Mouse (Mus musculus) kidney, embryonic 16.5 days (tissue): ENCODE data around the gene Pygl. TPM values are rescaled to one million over a fixed set of nuclear protein-coding genes. Genes with fewer than 3 reads are reported as not detected.

Experiments
- ATAC-seq: fragments of 200-750 bp; cut with Nextera tagmentation; 2 replicates; pipeline ENCODE4 v1.8.0; 2017; ENCODE audit warnings: moderate TSS enrichment; ENCODE audit not compliant: low FRiP score, low TSS enrichment
- H3K27ac ChIP-seq: fragments of 300-500 bp; sonication (generic); 2 replicates; pipeline ENCODE4 v1.5.1; 2014; ENCODE audit warnings: low read length
- H3K27me3 ChIP-seq: fragments of 300-500 bp; sonication (generic); 2 replicates; pipeline ENCODE4 v1.6.1; 2014; ENCODE audit warnings: low read length, control low read depth, mixed read lengths; ENCODE audit not compliant: insufficient read depth
- H3K36me3 ChIP-seq: fragments of 300-500 bp; sonication (generic); 2 replicates; pipeline ENCODE4 v1.6.1; 2014; ENCODE audit warnings: low read length, control low read depth, mixed read lengths; ENCODE audit not compliant: insufficient read depth
- H3K4me1 ChIP-seq: fragments of 300-500 bp; sonication (generic); 2 replicates; pipeline ENCODE4 v1.6.1; 2014; ENCODE audit warnings: low read length, control low read depth, mixed read lengths; ENCODE audit not compliant: insufficient read depth
- H3K4me2 ChIP-seq: fragments of 300-500 bp; sonication (generic); replicated peaks from 2 replicates; pipeline ENCODE4 v1.6.1; 2014; ENCODE audit warnings: low read depth, low read length
- H3K4me3 ChIP-seq: fragments of 300-500 bp; sonication (generic); 2 replicates; pipeline ENCODE4 v1.5.1; 2014; ENCODE audit warnings: mild to moderate bottlenecking, low read length
- H3K9ac ChIP-seq: fragments of 300-500 bp; sonication (generic); replicated peaks from 2 replicates; pipeline ENCODE4 v1.6.1; 2014; ENCODE audit warnings: low read length
- H3K9me3 ChIP-seq: fragments of 300-500 bp; sonication (generic); 2 replicates; pipeline ENCODE4 v1.6.1; 2016; ENCODE audit warnings: low read length, control low read depth
- WGBS: fragments of 180-500 bp; shearing (Covaris S2); extraction: QIAGEN DNeasy Blood & Tissue Kit; methylation state at CpG from one replicate; pipeline ENCODE4 v1.1.7; 2014; 5-methylcytosine and 5-hydroxymethylcytosine counted together
- polyA plus RNA-seq: library from polyadenylated mRNA; unstranded; fragments of >200 nt; fragmentation: Nextera tagmentation; extraction: Ambion mirVana; gene quantifications from 2 replicates; pipeline ENCODE4 v1.2.1, GENCODE M21; 2015

Gene Pygl
- polyA plus RNA-seq, 1 experiment from 2014 or later = 49.1 TPM

DNA sequence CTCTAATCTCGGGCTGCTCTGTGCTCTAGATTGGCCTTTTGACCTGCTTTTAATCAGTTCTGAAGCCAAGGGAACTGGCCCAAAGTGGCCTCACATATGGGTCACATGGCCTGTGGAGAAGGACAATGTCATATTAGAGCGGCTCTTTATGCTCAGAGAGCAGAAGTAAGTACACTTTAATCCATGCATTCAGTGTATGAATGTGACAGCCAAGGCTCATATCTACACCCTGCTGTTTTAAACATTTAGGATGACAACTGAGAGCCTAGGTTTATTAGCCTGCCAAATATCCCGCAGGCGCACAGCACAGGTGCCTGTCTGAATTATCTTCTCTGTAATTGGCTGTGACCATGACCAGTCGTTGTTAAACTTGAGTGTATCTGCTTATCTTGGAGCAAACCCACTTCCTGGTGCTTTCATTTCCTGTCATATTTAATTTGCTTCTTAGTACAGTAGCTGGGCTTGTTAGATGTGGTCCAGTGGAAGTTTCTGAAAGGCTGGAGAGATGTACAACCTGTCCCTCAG lies 794 bp upstream of the Pygl start:
- H3K27ac ChIP-seq = no peak overlapping the region
- no peak for ATAC-seq
- H3K4me3 ChIP-seq = no peak overlapping the region
- H3K4me2 ChIP-seq = no peak overlapping the region
- H3K9me3 ChIP-seq = no peaks in the 10 kb centered on the region
- H3K4me1 ChIP-seq = peaks cover 15% of the 10 kb centered on the region
- no peak overlapping the region for H3K9ac ChIP-seq
- 51% methylated on average over 5 of the region's 5 CpGs for WGBS
- no peaks in the 10 kb centered on the region for H3K27me3 ChIP-seq
- no peaks in the 10 kb centered on the region for H3K36me3 ChIP-seq

DNA sequence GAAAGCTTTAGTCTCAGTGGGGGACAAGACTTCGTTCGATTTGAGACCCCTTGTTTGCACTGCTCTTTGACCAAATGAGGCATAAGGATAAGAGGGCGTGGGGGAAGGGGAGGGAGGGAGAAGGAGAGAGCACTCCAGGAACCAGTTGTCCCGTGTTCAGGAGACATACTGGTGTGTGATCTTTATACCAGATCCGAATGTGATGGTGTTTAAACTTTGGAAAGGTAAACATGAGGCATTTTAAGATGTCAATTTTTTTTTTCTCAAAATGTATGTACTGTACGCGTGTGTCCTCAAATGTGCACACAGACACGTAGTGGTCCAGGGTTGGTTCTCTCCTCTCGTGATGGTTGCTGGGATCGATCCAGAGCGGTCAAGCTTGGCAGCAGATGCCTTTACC lies 3.1 kb downstream of the Pygl start:
- 73% methylated on average over 11 of the region's 11 CpGs for WGBS
- peak overlapping the region; percentile 78 for H3K9ac ChIP-seq
- peaks cover 22% of the 10 kb centered on the region for H3K4me1 ChIP-seq
- H3K36me3 ChIP-seq = no peaks in the 10 kb centered on the region
- no peaks in the 10 kb centered on the region for H3K9me3 ChIP-seq
- no peaks in the 10 kb centered on the region for H3K27me3 ChIP-seq
- peak overlapping the region; percentile 64; the same call in 1 of the 2 replicates for H3K4me3 ChIP-seq
- H3K4me2 ChIP-seq = peak overlapping the region; percentile 95
- H3K27ac ChIP-seq = peak overlapping the region; percentile 61
- no peak; the same call in 1 of the 2 replicates for ATAC-seq

DNA sequence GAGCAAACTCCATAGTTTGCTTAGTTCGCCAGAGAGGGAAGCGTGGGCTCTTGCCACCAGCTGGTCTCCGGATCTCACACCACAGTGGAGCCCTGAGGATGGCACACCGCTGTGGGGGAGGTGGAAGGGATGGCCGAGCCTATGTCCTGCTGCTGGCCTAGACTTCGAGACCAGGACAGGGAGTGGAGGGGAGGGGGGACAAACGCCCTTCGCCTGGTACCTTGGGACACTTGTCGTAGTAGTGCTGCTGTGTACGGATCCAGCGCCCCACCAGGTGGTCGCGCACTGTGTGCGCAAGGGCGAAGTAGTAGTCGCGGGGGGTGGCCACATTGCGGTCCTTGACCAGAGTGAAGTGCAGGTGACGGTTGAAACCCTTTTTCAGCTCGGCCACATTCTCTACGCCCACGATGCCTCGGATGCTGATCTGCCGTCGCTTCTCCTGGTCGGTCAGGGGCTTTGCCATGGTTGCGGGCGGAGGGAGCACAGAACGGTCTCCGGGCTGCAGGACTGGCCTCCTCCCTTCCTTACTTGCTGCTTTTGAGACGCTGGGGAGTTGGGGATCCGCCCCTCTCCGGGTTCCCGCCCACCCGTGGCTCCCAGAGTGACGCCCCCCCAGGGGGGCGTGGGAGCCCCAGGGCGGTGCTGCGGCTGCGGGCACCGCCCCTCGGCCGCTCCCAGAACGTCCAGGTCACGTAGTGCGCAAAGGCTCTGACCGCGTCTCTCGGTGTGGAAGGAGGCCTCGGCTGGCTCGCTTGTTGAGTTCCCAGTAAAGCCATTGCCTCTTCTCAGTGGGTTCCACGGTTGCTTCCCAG lies 4.0 kb downstream of the Pygl start:
- H3K4me2 ChIP-seq = peak overlapping the region; percentile 95
- peak overlapping the region; percentile 64 for H3K4me3 ChIP-seq
- H3K9ac ChIP-seq = peak overlapping the region; percentile 78
- WGBS = under 1% methylated on average over 51 of the region's 52 CpGs
- ATAC-seq = peak; percentile 92
- peaks cover 21% of the 10 kb centered on the region for H3K4me1 ChIP-seq
- H3K27me3 ChIP-seq = no peaks in the 10 kb centered on the region
- H3K36me3 ChIP-seq = no peaks in the 10 kb centered on the region
- no peaks in the 10 kb centered on the region for H3K9me3 ChIP-seq
- H3K27ac ChIP-seq = peak overlapping the region; percentile 61

DNA sequence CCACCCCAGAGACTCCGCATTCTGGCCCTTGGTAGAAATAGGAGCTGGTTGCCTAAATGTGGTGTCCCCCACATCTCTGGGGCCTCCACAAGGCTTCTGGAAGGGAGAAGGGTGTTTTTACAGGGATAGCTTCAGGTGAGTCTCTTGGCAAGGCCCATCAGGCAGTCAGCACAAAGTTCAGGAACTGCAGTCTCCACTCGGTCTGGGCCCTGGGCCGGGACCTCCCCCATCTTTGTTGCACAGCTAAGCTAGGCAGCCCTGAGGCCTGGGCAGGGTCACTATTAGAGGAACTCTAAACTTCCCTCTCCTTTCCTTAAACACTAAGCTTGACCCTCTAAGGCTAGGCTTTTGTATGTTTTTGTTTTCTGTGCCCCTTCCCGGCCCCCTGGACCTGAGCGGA lies 4.6 kb downstream of the Pygl start:
- Histone ChIP-seq H3K9ac (peak overlapping the region; percentile 78), H3K4me2 (peak overlapping the region; percentile 95), H3K4me3 (peak overlapping the region; percentile 64), H3K4me1 (peaks cover 17% of the 10 kb centered on the region), H3K27ac (peak overlapping the region; percentile 61; the same call in 1 of the 2 replicates), H3K36me3 (no peaks in the 10 kb centered on the region), H3K27me3 (no peaks in the 10 kb centered on the region), H3K9me3 (no peaks in the 10 kb centered on the region)
- 24% methylated on average over 5 of the region's 5 CpGs for WGBS
- peak; percentile 44; the same call in 1 of the 2 replicates for ATAC-seq

DNA sequence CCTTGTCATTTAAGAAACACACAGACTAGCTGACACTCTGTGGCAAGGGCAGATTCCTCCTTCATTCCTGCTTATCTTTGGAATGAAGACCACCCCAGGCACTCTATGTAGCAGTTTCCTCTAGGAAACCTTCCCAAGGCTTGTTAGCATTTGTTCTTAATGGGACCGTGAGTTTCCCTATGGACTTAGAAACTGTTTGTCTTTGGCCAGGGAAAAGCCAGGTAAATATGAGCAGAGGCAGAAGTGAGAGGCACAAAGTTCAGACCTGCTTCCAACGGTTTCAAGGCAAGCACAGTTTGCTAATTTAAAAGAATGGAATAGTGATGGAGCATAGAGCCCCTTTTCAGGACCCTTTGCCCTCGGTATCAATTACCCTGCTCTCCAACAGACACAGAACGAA lies 8.0 kb downstream of the Pygl start:
- H3K27me3 ChIP-seq = no peaks in the 10 kb centered on the region
- no peaks in the 10 kb centered on the region; the same call in 1 of the 2 replicates for H3K36me3 ChIP-seq
- no peaks in the 10 kb centered on the region for H3K9me3 ChIP-seq
- WGBS = 55% methylated on average over 4 of the region's 4 CpGs
- no peak overlapping the region for H3K9ac ChIP-seq
- H3K4me1 ChIP-seq = peaks cover 17% of the 10 kb centered on the region
- ATAC-seq = no peak
- no peak overlapping the region for H3K4me2 ChIP-seq
- no peak overlapping the region for H3K4me3 ChIP-seq
- 0 out of 2 replicates have a peak overlapping the region, but pooled peaks have one; percentile 9 for H3K27ac ChIP-seq

DNA sequence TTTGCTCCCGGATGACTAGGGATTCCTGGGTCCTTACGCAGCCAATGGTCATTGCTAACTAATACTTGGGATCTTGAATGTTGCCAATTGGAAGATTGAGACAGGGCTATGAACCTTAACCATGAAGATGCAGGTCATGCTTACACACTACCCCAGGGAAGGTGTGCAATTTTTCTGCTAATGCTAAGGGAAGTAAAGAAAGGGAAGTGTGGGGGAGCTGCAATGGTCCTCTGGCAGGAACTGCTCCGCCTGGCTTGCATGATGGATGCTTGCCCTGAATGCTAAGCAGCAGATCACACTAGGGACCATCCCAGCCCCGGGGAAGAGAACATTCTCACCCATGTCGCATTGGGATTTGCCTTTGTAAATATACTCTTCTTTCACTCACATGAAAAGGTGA lies 9.9 kb downstream of the Pygl start:
- WGBS = 86% methylated on average over 5 of the region's 5 CpGs

DNA sequence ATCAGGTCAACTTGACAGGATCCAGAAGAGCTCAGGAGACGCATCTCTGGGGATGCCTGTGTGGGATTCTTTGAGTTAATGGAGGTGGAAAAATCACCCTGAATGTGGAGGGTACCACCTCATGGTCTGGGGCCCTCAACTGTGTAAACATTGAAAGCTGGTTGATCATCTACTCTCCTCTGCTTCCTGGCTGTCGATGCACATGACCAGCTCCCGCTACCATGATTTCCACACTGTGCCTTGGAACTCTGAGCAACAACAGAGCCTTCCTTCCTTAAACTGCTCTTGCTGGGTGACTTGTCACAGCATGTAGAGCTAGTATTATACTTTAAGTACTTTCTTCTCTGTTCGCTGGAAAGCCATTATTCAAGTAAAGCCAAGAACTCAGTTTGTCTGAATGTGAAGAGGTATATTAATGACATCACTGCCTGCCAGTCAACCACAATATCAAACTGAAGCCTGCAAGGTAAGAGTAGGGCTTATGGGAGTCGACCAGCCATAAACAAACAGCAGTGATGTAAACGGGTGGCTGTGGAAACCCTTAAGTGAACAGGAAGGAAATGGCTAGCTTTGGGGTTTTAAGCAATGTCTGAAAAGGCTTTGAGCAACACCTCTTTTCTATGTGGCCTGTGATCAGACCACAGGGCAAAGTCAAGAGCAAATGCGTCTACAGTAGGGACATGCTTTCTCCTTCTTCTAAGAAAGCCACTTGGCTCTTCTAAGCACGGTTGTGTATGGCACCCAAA lies 12.3 kb downstream of the Pygl start:
- Histone ChIP-seq H3K36me3 (peaks cover 6% of the 10 kb centered on the region; the same call in 1 of the 2 replicates), H3K27ac (peak overlapping the region; percentile 34; the same call in 1 of the 2 replicates), H3K4me3 (no peak overlapping the region), H3K27me3 (no peaks in the 10 kb centered on the region), H3K4me2 (no peak overlapping the region), H3K4me1 (peaks cover 9% of the 10 kb centered on the region; the same call in 1 of the 2 replicates), H3K9me3 (no peaks in the 10 kb centered on the region), H3K9ac (no peak overlapping the region)
- 69% methylated on average over 8 of the region's 8 CpGs for WGBS
- peak; percentile 68; the same call in 1 of the 2 replicates for ATAC-seq

More for the DNA sequence above, 9.9 kb downstream of the Pygl start:
- H3K4me1 ChIP-seq = peaks cover 6% of the 10 kb centered on the region
- no peaks in the 10 kb centered on the region for H3K9me3 ChIP-seq
- no peak overlapping the region for H3K9ac ChIP-seq
- ATAC-seq = no peak
- H3K4me3 ChIP-seq = no peak overlapping the region
- H3K36me3 ChIP-seq = peaks cover 2% of the 10 kb centered on the region; the same call in 1 of the 2 replicates
- no peaks in the 10 kb centered on the region for H3K27me3 ChIP-seq
- no peak overlapping the region for H3K27ac ChIP-seq
- no peak overlapping the region for H3K4me2 ChIP-seq

DNA sequence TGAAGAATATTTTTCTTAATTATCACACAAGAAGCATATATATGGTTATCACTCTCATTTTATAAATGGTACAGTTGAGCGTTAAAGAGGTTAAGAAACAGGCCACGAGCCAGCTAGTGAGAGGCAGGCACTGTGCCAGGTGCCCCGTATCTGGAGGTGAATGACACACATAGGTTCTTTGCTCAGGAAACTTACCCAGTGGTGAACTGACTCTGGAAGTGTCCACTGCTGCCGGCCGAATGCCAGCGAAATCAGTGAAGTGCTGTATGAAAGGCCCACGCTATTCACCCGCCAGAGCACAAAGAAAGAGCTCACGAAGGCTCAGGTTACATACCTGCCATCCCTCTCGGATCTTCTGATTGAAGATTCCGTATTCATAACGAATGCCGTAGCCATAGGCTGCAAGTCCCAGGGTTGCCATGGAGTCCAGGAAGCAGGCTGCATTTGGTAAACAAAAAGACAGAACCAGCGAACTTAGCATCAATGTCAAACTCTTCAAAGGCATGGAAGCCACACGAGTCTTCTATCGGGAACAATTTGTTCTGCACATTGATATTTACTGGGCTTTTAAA lies 15.0 kb downstream of the Pygl start:
- Histone ChIP-seq H3K9ac (no peak overlapping the region), H3K27ac (no peak overlapping the region), H3K27me3 (no peaks in the 10 kb centered on the region), H3K36me3 (peaks cover 6% of the 10 kb centered on the region; the same call in 1 of the 2 replicates), H3K4me1 (peaks cover 15% of the 10 kb centered on the region; the same call in 1 of the 2 replicates), H3K4me3 (no peak overlapping the region), H3K4me2 (no peak overlapping the region), H3K9me3 (no peaks in the 10 kb centered on the region)
- no peak for ATAC-seq
- 63% methylated on average over 16 of the region's 16 CpGs for WGBS

DNA sequence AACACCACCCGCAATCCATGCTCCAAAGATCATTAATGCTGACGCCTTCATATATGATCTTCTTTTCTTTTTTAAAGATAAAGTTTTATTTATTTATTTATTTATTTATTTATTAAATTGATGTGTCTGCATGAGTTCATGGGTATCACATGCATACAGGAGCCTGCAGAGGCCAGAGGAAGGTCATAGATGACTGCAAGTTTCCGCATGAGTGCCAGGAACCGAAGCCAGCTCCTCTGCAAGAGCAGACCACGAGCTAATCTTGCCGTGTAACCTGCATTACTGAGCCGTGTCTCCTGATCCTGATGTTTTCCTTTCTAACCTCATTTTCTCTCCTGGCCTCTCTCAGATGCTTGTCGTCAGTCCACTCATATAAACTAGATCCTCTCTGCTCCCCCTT lies 17.0 kb downstream of the Pygl start:
- 0 out of 2 replicates have a peak overlapping the region, but pooled peaks have one; percentile 40 for H3K27ac ChIP-seq
- H3K36me3 ChIP-seq = peaks cover 6% of the 10 kb centered on the region; the same call in 1 of the 2 replicates
- ATAC-seq = peak; percentile 79; the same call in 1 of the 2 replicates
- H3K9me3 ChIP-seq = no peaks in the 10 kb centered on the region
- H3K4me2 ChIP-seq = no peak overlapping the region
- H3K4me3 ChIP-seq = no peak overlapping the region
- peaks cover 15% of the 10 kb centered on the region; the same call in 1 of the 2 replicates for H3K4me1 ChIP-seq
- H3K27me3 ChIP-seq = no peaks in the 10 kb centered on the region
- WGBS = 39% methylated on average over 8 of the region's 8 CpGs
- no peak overlapping the region for H3K9ac ChIP-seq
